ENCODE assay signal across 8 mouse cellular contexts in genomic region chr1:180313517-180314440, GRCm38 (mm10). TPM values are rescaled to one million over a fixed set of nuclear protein-coding genes. Genes with fewer than 3 reads are reported as not detected.
DNase-seq lines count a peak whose midpoint lies in the region; ATAC-seq and TF ChIP-seq lines count a peak whose summit lies in the region.

No protein-coding gene starts in this region.

- H3K9ac ChIP-seq in heart, embryonic 16.5 days (ENCODE audit: low read length) = peak overlapping the region; percentile 31; the same call in 1 of the 2 replicates
- peak overlapping the region; percentile 42 for H3K9ac ChIP-seq in forebrain, postnatal 0 days

- intact Hi-C loops in heart, postnatal 36 days (cut with DNase I) = no loop called here

- H3K36me3 ChIP-seq in heart, embryonic 16.5 days (ENCODE audit: control insufficient read depth, insufficient read depth) = no peaks in the 10 kb centered on the region
- no peaks in the 10 kb centered on the region for H3K36me3 ChIP-seq in forebrain, postnatal 0 days (ENCODE audit: insufficient read depth)
- H3K36me3 ChIP-seq in midbrain, embryonic 10.5 days = no peaks in the 10 kb centered on the region

- no peak for DNase-seq in heart, postnatal 36 days
- peak; percentile 59 for DNase-seq in cerebellum, adult 11-12 months
- DNase-seq in forebrain, postnatal 0 days = peak; percentile 77
- peak; percentile 72 to 89 for DNase-seq in kidney, postnatal 25 days
- DNase-seq in midbrain, embryonic 10.5 days (ENCODE audit: low spot score) = peak; percentile 52
- peak; percentile 56 for DNase-seq in thymus, postnatal 25 days
- DNase-seq in adrenal gland, postnatal 10 days = no peak

- no peak for TF ChIP-seq CTCF in forebrain, postnatal 0 days (IDR thresholded peaks at IDR 0.05; ENCODE audit: low read depth)

- H3K4me2 ChIP-seq in heart, embryonic 16.5 days (ENCODE audit: low read depth, low read length) = peak overlapping the region; percentile 59
- peak overlapping the region; percentile 41 for H3K4me2 ChIP-seq in forebrain, postnatal 0 days (ENCODE audit: low read depth)

- no peaks in the 10 kb centered on the region for H3K27me3 ChIP-seq in heart, embryonic 16.5 days (ENCODE audit: control insufficient read depth, insufficient read depth, low read length)
- no peaks in the 10 kb centered on the region for H3K27me3 ChIP-seq in forebrain, postnatal 0 days (ENCODE audit: insufficient read depth, low read length)
- H3K27me3 ChIP-seq in midbrain, embryonic 10.5 days (ENCODE audit: low read depth, poor library complexity, severe bottlenecking) = peaks cover 27% of the 10 kb centered on the region

- WGBS in heart, embryonic 16.5 days = 17% methylated on average over 20 of the region's 20 CpGs
- WGBS in forebrain, postnatal 0 days = 9% methylated on average over 20 of the region's 20 CpGs
- 10% methylated on average over 20 of the region's 20 CpGs for WGBS in midbrain, embryonic 10.5 days

- peak overlapping the region; percentile 33 for H3K4me3 ChIP-seq in heart, embryonic 16.5 days (ENCODE audit: low read length)
- H3K4me3 ChIP-seq in forebrain, postnatal 0 days (ENCODE audit: low read depth, low read length) = peak overlapping the region; percentile 28
- H3K4me3 ChIP-seq in midbrain, embryonic 10.5 days = peak overlapping the region; percentile 49

- ATAC-seq in heart, embryonic 16.5 days (replicated peaks; ENCODE audit: extremely low read depth, insufficient read depth, low FRiP score) = peak; percentile 35; the same call in 1 of the 2 replicates
- ATAC-seq in forebrain, postnatal 0 days = peak; percentile 91

- no peaks in the 10 kb centered on the region for H3K9me3 ChIP-seq in heart, embryonic 16.5 days (replicated peaks; ENCODE audit: control insufficient read depth, low read length)
- no peaks in the 10 kb centered on the region for H3K9me3 ChIP-seq in forebrain, postnatal 0 days (ENCODE audit: low read length)
- H3K9me3 ChIP-seq in midbrain, embryonic 10.5 days (replicated peaks) = no peaks in the 10 kb centered on the region

- H3K27ac ChIP-seq in heart, embryonic 16.5 days (ENCODE audit: low read length) = peak overlapping the region; percentile 17
- no peak overlapping the region for H3K27ac ChIP-seq in forebrain, postnatal 0 days (ENCODE audit: low read depth, low read length)
- peak overlapping the region; percentile 70 for H3K27ac ChIP-seq in midbrain, embryonic 10.5 days (replicated peaks)

- peaks cover 32% of the 10 kb centered on the region for H3K4me1 ChIP-seq in heart, embryonic 16.5 days (ENCODE audit: control insufficient read depth, insufficient read depth, low read length)
- H3K4me1 ChIP-seq in forebrain, postnatal 0 days (ENCODE audit: insufficient read depth) = peaks cover 14% of the 10 kb centered on the region; the same call in 1 of the 2 replicates
- peaks cover 25% of the 10 kb centered on the region for H3K4me1 ChIP-seq in midbrain, embryonic 10.5 days

RNA-seq across cellular contexts. Expression of gene Itpkb, which starts 16.5 kb away (rescaled TPM):
- polyA plus RNA-seq in heart, embryonic 16.5 days (2015; fragmentation: Nextera tagmentation; extraction: Ambion mirVana) = 7.3 and 8.7 TPM in 2 replicates
- total RNA-seq in heart, postnatal 36 days (2021) = 10 to 100 TPM; 55.1 to 60.7 TPM
- total RNA-seq in forebrain, postnatal 0 days (2014; rRNA removed) = 6.4 and 6.5 TPM in 2 replicates
- polyA plus RNA-seq in forebrain, postnatal 0 days (2015; fragmentation: Nextera tagmentation; extraction: Ambion mirVana) = 1.3 and 1.9 TPM in 2 replicates
- polyA plus RNA-seq in midbrain, embryonic 10.5 days (2016; fragmentation: Nextera tagmentation; extraction: Ambion mirVana) = 2.2 and 2.8 TPM in 2 replicates
- total RNA-seq in adrenal gland, postnatal 10 days (2021) = 10 to 100 TPM; 59.2 to 73.0 TPM

RNA-seq across cellular contexts. Expression of gene Psen2, which starts 50.5 kb away (rescaled TPM):
- polyA plus RNA-seq in heart, embryonic 16.5 days (2015; fragmentation: Nextera tagmentation; extraction: Ambion mirVana) = 16.5 TPM in 2 replicates
- 10 to 100 TPM; 13.2 to 15.8 TPM for total RNA-seq in heart, postnatal 36 days (2021)
- total RNA-seq in forebrain, postnatal 0 days (2014; rRNA removed) = 18.9 and 22.8 TPM in 2 replicates
- polyA plus RNA-seq in forebrain, postnatal 0 days (2015; fragmentation: Nextera tagmentation; extraction: Ambion mirVana) = 16.0 and 17.9 TPM in 2 replicates
- 6.2 and 6.5 TPM in 2 replicates for polyA plus RNA-seq in midbrain, embryonic 10.5 days (2016; fragmentation: Nextera tagmentation; extraction: Ambion mirVana)
- 10 to 100 TPM; 25.4 to 26.7 TPM for total RNA-seq in adrenal gland, postnatal 10 days (2021)

Comparison
In these comparisons a context has a peak if more than half of its experiments do, and no peak if none do; other contexts are left out.
1. DNase-seq: peak in cerebellum, adult 11-12 months (single experiment), forebrain, postnatal 0 days (single experiment), kidney, postnatal 25 days (2 of 2), midbrain, embryonic 10.5 days (single experiment) and thymus, postnatal 25 days (single experiment); none in heart, postnatal 36 days (0 of 2) and adrenal gland, postnatal 10 days (single experiment).
2. Peak in every context shown above with its lines, with median percentiles within 50 percentile points of each other: H3K4me3 ChIP-seq.